Mouse (Mus musculus) liver, adult 2 months (tissue): Measurements from ENCODE around the gene Ang4.

Experiments used
- CTCF ChIP-seq: fragments of 200-500 bp; IDR thresholded peaks from 2 replicates; pipeline ENCODE4 v1.5.1; 2011; ENCODE audit warnings: low read depth, low read length, control low read depth
- POLR2A ChIP-seq: fragments of 200-500 bp; IDR thresholded peaks from 2 replicates; pipeline ENCODE4 v1.6.1; 2011; ENCODE audit warnings: low read length, control low read depth; ENCODE audit not compliant: insufficient read depth; ENCODE audit errors: extremely low read depth

- TF ChIP-seq CTCF, result no peak
- no peak for TF ChIP-seq POLR2A
Observed at GRCm38 (mm10) chr14:51737967-51738366, 35.4 kb downstream of the Ang4 start.
